Mouse (Mus musculus): ENCODE measurements at regions not wholly inside any gene's neighbourhood (a gene's known extent, or its start where the extent isn't known, plus 50 kb on each side); places are given as distances from the start of the nearest gene placed in this dataset.

DNA sequence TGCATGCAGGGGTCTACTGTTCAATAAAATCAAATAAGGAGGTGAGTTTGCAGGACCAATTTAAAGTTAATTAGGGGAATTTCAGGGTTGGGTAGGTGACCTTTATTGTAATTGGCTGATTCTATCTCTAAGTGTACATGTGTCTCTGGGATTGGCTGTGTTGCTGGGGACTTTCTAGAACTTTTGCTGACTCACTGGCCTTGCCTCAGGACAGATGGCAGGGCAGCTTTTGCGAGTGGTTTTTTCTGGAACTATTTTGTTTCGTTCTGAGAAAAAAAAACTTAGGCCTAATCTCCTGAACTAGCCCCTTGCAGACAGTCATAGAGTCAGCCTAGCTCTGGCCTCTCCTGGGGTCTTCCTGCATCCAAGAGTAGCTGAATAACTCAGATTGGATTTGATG lies 249.3 kb upstream of the Mdga2 start:
- ATAC-seq (ENCODE audit: low TSS enrichment) = no peak

DNA sequence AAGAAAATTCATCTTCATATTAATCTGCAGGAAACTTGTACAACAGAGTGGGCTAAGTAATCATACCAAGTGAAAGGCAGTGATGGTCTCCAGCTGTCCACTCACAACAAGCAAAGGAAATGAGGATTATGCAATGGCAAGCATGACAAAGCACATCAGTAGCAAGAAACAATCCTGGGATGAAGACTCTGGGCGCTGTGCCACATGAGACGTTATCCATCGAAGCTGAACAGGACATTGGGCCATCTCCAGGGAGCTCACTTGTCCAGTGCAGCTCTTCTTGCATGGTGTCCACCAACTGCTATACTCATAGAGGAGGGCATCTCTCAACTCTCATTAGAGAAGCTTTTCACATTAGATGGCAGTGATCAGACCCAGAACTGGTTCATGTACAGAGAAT lies 248.7 kb upstream of the Mdga2 start:
- ATAC-seq (ENCODE audit: low TSS enrichment) = no peak

DNA sequence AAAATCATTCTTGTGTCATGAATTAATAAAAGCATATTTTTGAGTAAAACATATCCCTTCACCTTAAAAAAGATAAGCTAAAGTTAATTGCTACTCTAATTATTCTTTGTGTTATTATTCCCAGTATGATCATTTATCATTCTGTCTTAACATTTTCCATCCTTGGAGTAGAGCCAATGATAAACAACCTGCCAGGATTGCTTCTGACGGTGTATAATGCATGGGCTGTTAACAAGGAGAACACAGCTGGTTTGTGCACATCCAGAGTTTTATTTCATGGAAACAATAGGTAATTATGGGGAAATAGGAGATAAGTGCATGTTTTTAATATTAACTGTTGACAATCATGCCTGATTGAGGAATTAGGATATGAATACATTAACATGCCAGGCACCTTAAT lies 226.8 kb upstream of the Mdga2 start:
- no peak for ATAC-seq (ENCODE audit: low TSS enrichment)

GRCm38 (mm10) chr12:67430318-67430950 lies 208.1 kb upstream of the Mdga2 start:
- ATAC-seq (ENCODE audit: low TSS enrichment) = peak; percentile 70; the same call in 1 of the 2 replicates

- no peak for ATAC-seq (ENCODE audit: low TSS enrichment)
These were observed 204.5 kb upstream of the Mdga2 start for GRCm38 (mm10) chr12:67426801-67427200.

DNA sequence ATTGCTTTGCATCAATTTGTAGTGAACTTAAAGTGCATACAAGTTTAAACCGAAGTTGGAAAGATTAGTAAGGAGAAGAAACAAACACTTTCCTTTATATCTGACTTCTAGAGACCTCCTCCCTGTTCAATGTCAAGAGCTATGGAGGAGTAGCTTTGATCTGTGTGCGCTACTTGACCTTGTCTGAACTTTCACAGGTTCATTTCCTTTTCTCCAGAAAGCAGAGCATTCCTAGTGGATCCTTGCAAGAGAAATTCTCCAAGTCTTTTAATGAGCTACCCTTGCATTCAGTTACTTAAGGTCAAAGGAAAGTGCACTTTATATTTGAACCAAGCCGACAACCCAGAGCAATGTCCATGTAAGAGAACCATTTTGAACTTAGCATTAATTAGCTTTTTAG lies 177.2 kb upstream of the Mdga2 start:
- no peak for ATAC-seq (ENCODE audit: low TSS enrichment)

GRCm38 (mm10) chr12:67374530-67374929 lies 152.2 kb upstream of the Mdga2 start:
- ATAC-seq (ENCODE audit: low TSS enrichment) = no peak

DNA sequence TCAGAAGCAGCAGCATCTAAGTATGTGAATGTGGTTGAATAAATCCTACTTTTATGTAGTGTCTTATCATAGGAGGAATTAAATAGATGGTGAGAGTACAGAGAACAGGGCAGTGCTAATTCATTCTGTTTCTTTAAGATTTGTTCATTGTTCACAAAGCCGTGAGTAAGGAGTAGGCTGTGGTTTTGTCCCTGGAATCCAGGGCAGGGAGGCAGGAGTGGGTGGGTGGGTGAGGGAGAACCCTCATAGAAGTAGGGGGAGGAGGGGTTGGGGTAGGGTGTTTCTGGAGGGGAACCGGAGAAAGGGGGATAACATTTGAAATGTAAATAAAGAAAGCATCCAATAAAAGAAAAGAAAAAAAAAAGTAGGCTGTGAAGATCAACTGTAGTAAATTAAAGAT lies 126.2 kb upstream of the Mdga2 start:
- no peak for ATAC-seq (ENCODE audit: low TSS enrichment)

DNA sequence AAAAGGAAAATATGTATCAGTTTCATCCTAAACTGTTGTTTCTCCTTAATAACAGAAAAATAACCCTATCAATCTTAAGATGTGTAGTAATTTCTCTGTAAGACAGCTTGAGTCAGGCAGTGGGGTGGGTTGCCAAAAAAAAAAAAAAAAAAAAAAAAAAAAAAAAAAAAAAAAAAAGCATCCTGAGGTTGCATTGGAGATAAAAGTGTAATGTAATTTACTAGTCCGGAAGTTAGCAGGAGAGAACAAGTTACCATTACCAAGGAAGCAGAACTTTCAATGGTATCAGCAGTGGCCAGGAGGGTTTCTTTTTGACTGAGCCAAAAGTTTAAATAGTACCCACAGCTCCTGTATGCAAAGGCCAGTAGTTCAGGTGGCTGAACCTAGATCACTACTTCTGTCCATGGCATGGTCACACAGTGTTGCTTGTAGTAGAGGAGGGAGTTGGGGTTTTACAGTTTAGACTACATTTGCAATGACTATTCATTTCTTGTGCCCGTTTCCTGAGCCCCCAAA lies 110.2 kb upstream of the Mdga2 start:
- ATAC-seq (ENCODE audit: low TSS enrichment) = no peak

DNA sequence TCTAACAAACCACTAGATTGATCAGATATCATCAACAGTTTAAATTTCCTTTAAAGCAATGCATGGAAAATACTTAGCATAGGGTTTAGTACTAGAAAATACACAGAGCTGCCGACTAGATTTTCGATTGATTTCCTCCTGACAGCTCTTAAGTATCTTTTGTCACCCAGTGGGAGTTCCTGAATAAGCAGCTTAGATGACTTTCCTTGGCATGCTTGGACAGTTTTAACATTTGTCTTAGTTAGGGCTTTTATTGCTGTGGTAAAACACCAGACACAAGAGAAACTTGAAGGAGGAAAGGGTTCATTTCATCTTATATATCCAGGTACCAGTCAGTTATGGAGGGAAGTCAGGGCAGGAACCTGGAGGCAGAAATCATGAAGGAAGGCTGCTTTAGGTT lies 104.0 kb upstream of the Mdga2 start:
- no peak for ATAC-seq (ENCODE audit: low TSS enrichment)

DNA sequence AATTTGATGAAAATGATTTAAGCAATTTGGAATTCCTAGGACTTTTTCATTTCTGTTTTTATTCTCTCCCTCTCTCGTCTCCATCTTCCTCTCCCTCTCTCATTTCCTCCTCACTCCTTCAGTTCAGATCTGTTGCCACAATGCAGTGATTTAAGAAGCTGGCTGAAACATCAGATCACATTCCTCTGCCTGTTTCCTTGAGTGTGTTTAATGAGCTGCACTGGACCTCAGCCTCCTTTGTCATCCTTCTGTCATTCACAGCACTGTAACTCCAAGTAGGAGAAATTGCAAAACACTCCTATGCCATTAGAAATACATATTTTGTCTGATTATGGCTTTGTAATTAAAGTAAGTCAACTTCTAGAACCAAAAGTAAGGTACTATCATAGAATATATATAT lies 103.5 kb upstream of the Mdga2 start:
- ATAC-seq (ENCODE audit: low TSS enrichment) = no peak

GRCm38 (mm10) chr12:67325335-67325734 lies 103.0 kb upstream of the Mdga2 start:
- ATAC-seq (ENCODE audit: low TSS enrichment) = no peak

DNA sequence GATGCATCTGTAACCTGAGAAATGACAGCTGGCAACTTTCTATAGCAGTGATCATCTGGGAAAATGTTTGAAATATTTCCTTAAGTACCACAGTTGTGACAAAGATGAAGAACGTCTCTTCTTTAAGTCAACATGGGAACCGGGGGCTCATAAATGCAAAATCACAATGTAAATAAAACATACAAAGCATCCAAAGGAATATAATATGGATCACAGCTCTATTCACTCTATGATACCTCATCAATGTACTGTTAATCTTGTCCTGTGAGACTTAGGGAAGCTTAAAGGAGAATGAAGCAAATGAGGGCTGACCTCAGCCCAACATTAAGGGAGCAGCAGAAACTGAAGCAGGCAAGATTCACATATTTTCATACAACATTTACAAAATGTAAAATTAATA lies 96.3 kb upstream of the Mdga2 start:
- no peak for ATAC-seq (ENCODE audit: low TSS enrichment)

DNA sequence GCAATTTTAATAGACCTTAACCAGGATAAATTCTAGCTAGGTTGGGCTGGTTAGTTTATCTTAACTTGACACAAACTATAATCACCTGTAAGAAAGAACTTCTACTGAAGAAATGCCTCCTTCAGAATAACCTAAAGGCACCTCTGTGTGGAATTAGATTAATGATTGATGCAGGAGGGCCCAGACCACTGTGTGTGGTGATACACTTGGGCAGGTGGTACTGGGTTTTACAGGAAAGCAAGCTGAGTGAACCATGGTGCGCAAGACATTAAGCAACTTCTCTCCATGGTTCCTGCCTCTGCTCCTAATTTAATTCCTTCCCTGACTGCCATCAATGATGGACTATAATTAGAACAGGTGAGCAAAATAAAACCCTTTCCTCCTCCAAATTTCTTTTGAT lies 77.9 kb upstream of the Mdga2 start:
- no peak for ATAC-seq (ENCODE audit: low TSS enrichment)

GRCm38 (mm10) chr12:67290054-67290453 lies 67.7 kb upstream of the Mdga2 start:
- ATAC-seq (ENCODE audit: low TSS enrichment) = no peak

DNA sequence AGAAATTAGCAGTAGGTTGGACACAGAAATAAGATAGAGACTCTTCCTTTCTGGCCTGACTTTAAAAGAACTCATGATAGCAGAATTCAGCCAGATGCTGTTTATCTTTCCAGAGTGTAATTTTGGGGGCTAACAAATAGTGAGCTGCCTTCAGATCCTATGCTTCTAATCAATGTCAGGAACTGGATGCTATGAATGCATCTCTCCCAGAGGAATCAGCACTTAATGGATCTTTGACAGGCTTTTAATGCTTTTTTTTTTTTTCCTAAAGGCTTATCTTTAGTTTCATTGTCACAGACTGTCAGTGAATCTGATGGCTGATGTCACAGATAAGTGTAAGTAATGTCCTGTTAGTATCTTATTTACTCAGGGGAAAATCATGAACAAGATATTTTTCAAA lies 50.5 kb upstream of the Mdga2 start:
- ATAC-seq (ENCODE audit: low TSS enrichment) = no peak

DNA sequence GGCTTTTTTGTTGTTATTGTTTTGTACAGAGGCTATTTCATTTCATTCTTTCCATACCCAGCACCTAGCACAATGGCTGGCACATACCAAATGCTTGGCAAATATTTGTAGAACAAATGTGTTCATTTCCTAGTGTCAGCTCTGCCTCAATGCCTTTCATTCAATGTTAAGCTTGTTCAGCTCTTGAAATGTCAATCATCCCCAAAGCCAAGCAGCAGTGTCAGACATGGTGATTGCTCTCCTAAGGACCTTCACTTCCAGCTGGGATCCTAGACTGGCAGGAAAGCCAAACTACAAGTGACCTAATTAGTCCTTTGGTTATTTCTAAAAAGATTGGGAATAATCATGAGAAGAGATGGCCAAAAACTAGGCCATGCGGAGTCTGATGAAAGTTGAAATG lies 50.0 kb upstream of the Mdga2 start:
- ATAC-seq (ENCODE audit: low TSS enrichment) = no peak

All from frontal cortex, adult (tissue).